Mouse (Mus musculus) limb, embryonic 13.5 days (tissue): ENCODE data around the gene Arid1a. TPM values are rescaled to one million over a fixed set of nuclear protein-coding genes. Genes with fewer than 3 reads are reported as not detected.

Experiments
- ATAC-seq: fragments of 200-750 bp; cut with Nextera tagmentation; 2 replicates; pipeline ENCODE4 v1.8.0; 2017; ENCODE audit warnings: low read depth, moderate number of reproducible peaks, moderate TSS enrichment; ENCODE audit not compliant: low FRiP score
- H3K27ac ChIP-seq: fragments of 300-500 bp; sonication (generic); 2 replicates; pipeline ENCODE4 v1.5.1; 2015; ENCODE audit warnings: inconsistent platforms, mild to moderate bottlenecking, moderate library complexity
- H3K27me3 ChIP-seq: fragments of 300-500 bp; sonication (generic); 2 replicates; pipeline ENCODE4 v1.6.1; 2015; ENCODE audit warnings: mild to moderate bottlenecking, inconsistent platforms
- H3K36me3 ChIP-seq: fragments of 300-500 bp; sonication (generic); 2 replicates; pipeline ENCODE4 v1.6.1; 2015; ENCODE audit warnings: inconsistent platforms, mild to moderate bottlenecking, moderate library complexity
- H3K4me1 ChIP-seq: fragments of 300-500 bp; sonication (generic); 2 replicates; pipeline ENCODE4 v1.6.1; 2015; ENCODE audit warnings: inconsistent platforms
- H3K4me2 ChIP-seq: fragments of 300-500 bp; sonication (generic); replicated peaks from 2 replicates; pipeline ENCODE4 v1.6.1; 2015; ENCODE audit warnings: inconsistent platforms, mild to moderate bottlenecking, moderate library complexity
- H3K4me3 ChIP-seq: fragments of 300-500 bp; sonication (generic); 2 replicates; pipeline ENCODE4 v1.5.1; 2015; ENCODE audit warnings: moderate library complexity, mild to moderate bottlenecking, inconsistent platforms
- H3K9ac ChIP-seq: fragments of 300-500 bp; sonication (generic); 2 replicates; pipeline ENCODE4 v1.6.1; 2015; ENCODE audit warnings: mild to moderate bottlenecking, inconsistent platforms
- H3K9me3 ChIP-seq: fragments of 300-500 bp; sonication (generic); 2 replicates; pipeline ENCODE4 v1.6.1; 2016; ENCODE audit warnings: inconsistent platforms
- WGBS: fragments of 180-500 bp; shearing (Covaris S2); methylation state at CpG from one replicate; pipeline ENCODE4 v1.1.7; 2015; 5-methylcytosine and 5-hydroxymethylcytosine counted together
- polyA plus RNA-seq: library from polyadenylated mRNA; unstranded; fragments of >200 nt; fragmentation: Nextera tagmentation; extraction: Ambion mirVana; gene quantifications from 2 replicates; pipeline ENCODE4 v1.2.1, GENCODE M21; 2015

Arid1a gene
- polyA plus RNA-seq, 1 experiment from 2014 or later: 35.8 TPM

DNA sequence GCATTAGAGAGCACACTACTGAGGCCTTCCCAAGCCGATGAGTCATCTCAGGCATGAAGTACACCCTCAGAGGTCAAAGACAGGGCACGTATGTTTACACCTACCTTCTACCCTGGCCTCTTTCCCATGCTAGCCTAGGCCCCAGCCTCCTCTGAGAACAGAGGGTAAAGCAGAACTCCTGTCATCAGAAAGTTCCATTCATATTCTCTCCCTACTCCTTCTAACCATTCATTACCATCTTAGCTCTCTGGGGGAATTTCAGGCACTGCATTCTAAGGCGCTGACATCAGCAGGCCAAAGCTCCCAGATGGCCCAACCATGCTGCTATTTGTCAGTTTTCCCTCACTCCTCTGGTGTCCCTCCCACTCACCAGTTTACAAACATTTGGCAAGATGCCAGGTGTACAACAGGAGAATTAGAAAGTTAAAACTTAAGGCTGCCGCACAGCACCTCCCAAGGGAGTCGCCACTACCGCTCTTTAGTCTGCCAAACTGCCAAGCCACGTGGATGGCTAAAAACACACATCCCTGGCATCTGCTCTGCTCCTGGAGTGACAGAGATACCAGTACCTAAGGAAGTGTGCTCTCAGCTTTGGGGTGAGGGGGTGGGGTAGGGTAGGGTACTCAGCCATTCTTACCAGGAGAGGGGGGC is 68.0 kb downstream of the Arid1a start:
- Histone ChIP-seq H3K27ac (no peak overlapping the region), H3K9me3 (no peaks in the 10 kb centered on the region), H3K4me1 (peaks cover 36% of the 10 kb centered on the region), H3K9ac (no peak overlapping the region), H3K4me3 (no peak overlapping the region), H3K4me2 (no peak overlapping the region), H3K36me3 (peaks cover 100% of the 10 kb centered on the region), H3K27me3 (no peaks in the 10 kb centered on the region)
- WGBS: 55% methylated on average over 7 of the region's 7 CpGs
- ATAC-seq: no peak; the same call in 1 of the 2 replicates

DNA sequence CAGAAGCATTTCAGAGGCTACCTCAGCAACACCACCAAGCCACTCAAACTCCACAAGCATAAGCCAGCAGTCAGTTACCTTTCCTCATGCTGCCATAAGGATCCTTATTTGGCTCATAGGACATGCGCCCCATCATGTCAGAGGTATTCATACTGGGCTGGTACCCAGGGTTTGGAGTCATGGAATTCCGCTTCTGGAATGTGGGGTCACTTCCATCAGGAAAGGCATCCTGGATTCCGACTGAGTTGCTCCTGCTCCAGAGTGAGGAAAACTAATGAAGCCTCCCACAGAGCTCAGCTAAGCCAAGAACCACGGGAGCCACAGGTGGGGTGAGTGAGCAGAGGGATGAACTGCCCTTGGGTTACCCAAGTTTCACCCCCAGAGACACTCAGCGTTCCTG is 69.4 kb downstream of the Arid1a start:
- no peak for ATAC-seq
- Histone ChIP-seq H3K9ac (no peak overlapping the region), H3K4me2 (no peak overlapping the region), H3K9me3 (no peaks in the 10 kb centered on the region), H3K27me3 (no peaks in the 10 kb centered on the region), H3K4me3 (no peak overlapping the region), H3K36me3 (peaks cover 100% of the 10 kb centered on the region), H3K27ac (no peak overlapping the region), H3K4me1 (peaks cover 34% of the 10 kb centered on the region)
- WGBS: 87% methylated on average over 5 of the region's 5 CpGs

DNA sequence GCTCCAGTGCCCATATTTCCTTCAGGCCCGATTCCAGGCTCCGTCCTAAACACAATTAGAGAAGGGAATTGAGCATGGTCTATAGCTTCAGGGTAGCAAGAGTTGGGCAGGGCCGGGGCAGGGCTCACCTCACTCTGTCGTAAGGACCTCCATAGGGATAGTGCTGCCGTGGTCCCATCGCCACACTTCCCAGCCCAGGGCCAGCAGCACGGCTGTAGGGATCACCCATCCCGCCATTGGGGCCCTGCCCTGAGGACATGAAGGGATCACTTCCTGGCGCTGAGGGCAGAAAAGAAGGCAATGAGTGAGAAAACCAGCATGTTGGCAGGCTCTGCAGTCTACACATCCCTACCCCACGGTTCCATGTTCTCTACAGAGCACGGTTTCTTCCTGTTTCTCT is 70.1 kb downstream of the Arid1a start:
- Histone ChIP-seq H3K27me3 (no peaks in the 10 kb centered on the region), H3K4me2 (no peak overlapping the region), H3K36me3 (peaks cover 100% of the 10 kb centered on the region), H3K9ac (no peak overlapping the region), H3K27ac (no peak overlapping the region), H3K4me1 (peaks cover 30% of the 10 kb centered on the region), H3K9me3 (no peaks in the 10 kb centered on the region), H3K4me3 (no peak overlapping the region)
- WGBS: 88% methylated on average over 11 of the region's 11 CpGs
- ATAC-seq: no peak

DNA sequence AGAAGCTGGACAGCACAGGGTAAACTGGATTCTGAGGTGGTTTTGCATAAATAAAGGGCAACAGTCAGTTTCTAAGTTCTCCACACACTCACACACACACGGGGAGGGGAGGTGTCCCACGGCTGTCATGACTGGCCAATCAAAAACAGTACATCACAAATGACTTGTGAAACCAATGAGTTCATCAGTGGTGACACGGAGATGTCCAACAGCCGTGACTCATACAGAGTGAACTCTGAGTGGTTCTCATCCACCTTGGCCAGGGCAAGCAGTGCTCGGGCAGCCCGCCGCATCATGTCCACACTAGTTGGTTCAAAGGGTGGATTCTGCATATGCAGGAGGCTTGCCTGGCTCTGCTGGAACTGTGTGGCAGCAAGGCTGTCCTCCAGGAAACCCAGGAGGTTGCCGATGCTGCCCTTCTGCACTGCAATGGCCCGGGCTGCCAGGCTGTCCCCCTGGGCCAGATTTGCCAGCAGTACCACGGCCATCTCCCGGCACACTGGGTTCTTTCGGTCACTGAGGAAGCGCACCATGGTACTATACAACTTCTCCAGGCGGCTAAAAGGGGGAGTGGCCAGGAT is 76.3 kb downstream of the Arid1a start:
- H3K4me2 ChIP-seq: no peak overlapping the region
- peaks cover 68% of the 10 kb centered on the region for H3K36me3 ChIP-seq
- no peak for ATAC-seq
- no peaks in the 10 kb centered on the region for H3K9me3 ChIP-seq
- no peak overlapping the region for H3K9ac ChIP-seq
- H3K27ac ChIP-seq: no peak overlapping the region
- no peaks in the 10 kb centered on the region for H3K27me3 ChIP-seq
- no peak overlapping the region for H3K4me3 ChIP-seq
- 92% methylated on average over 14 of the region's 14 CpGs for WGBS
- H3K4me1 ChIP-seq: peaks cover 19% of the 10 kb centered on the region

DNA sequence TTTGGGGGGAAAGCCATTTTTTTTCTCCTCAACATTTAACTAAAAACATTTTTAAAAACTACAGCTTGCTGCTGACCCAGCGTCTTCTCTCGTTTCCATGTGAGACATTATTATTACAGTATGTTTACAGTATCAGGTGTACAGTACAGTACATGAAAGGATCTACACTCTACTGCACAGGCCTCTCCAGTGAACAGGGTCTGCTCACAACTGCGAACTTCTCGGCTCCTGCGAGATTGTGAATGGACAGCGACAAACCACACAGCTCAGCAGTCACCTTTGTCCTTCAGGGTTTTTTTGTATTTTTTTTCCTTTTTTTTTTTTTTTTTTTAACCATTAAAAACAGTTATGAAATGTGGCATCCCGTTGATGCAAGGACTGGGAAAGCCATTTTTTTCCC is 76.9 kb downstream of the Arid1a start:
- WGBS: 84% methylated on average over 7 of the region's 7 CpGs
- no peak overlapping the region for H3K27ac ChIP-seq
- peaks cover 24% of the 10 kb centered on the region for H3K4me1 ChIP-seq
- H3K27me3 ChIP-seq: no peaks in the 10 kb centered on the region
- H3K9me3 ChIP-seq: no peaks in the 10 kb centered on the region
- peaks cover 61% of the 10 kb centered on the region for H3K36me3 ChIP-seq
- H3K9ac ChIP-seq: no peak overlapping the region
- H3K4me2 ChIP-seq: no peak overlapping the region
- no peak for ATAC-seq
- H3K4me3 ChIP-seq: no peak overlapping the region

DNA sequence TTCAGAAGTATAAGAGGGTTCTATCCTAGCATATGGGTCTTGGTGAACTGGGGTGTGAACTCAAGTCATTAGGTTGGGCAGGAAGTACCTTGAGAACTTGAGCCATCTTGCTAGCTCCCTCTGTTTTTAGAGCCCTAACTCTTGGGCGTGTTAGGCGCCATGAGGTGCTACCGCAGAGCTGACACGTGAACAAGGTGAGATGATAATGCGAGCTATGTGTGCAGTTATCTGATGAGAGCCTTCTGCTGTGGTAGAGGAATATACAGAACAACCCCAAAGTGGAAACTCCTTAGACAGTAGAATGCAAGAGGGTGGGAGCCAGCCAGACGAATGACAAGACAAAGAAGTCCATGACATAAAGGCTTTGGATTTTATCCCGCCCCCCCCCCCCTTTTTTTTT is 79.3 kb downstream of the Arid1a start:
- ATAC-seq: no peak
- WGBS: 85% methylated on average over 7 of the region's 7 CpGs

DNA sequence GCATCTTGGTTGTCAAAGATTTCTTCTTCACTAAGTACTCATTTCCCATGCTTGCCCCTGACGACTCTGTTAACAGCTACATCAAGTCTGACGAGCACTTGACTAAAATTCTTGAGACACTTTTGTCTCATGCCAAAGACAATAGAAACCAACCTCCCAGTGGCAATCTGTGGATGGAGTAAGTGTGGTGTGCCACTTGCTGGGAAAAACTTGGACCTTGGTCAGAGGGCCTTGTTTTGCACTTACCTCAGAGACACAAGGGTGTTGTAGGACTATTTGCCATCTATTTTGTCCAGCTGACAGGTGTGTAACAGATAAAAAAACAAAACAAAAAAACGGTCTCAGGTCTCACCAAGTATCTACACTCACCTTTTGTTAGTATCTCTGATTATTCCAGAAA is 80.4 kb downstream of the Arid1a start:
- Histone ChIP-seq H3K9me3 (no peaks in the 10 kb centered on the region), H3K9ac (no peak overlapping the region), H3K27ac (no peak overlapping the region), H3K4me1 (peaks cover 45% of the 10 kb centered on the region), H3K4me3 (no peak overlapping the region), H3K36me3 (peaks cover 27% of the 10 kb centered on the region), H3K27me3 (no peaks in the 10 kb centered on the region), H3K4me2 (no peak overlapping the region)
- ATAC-seq: no peak
- WGBS: 34% methylated on average over 3 of the region's 3 CpGs

More for the DNA sequence above, 79.3 kb downstream of the Arid1a start:
- H3K4me1 ChIP-seq: peaks cover 39% of the 10 kb centered on the region
- no peaks in the 10 kb centered on the region for H3K9me3 ChIP-seq
- H3K27ac ChIP-seq: no peak overlapping the region
- peaks cover 38% of the 10 kb centered on the region for H3K36me3 ChIP-seq
- H3K4me3 ChIP-seq: no peak overlapping the region
- no peak overlapping the region for H3K4me2 ChIP-seq
- no peak overlapping the region for H3K9ac ChIP-seq
- no peaks in the 10 kb centered on the region for H3K27me3 ChIP-seq

DNA sequence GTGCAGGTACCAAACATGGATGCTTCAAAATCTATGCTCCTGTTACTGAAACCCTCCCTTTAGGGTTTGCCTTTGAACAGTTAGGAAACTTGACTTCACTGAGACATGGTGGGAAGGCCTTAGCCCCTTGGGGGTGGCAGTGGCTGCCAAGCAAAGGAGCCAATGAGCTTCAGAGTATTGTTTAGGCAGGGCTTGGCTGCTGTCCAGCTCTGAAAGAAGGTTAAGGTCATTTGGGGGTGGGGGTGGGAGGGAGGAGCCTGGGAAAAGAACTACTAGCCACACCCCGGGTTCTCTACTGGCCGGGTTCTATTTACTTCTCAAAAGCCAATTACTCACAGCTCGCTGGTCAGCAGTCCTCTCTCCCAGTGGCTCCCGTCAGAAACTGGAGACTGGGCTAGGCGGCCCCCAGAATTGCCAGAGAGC is 81.0 kb downstream of the Arid1a start:
- Histone ChIP-seq H3K27me3 (no peaks in the 10 kb centered on the region), H3K4me3 (no peak overlapping the region), H3K9ac (no peak overlapping the region), H3K9me3 (no peaks in the 10 kb centered on the region), H3K4me2 (no peak overlapping the region), H3K4me1 (peaks cover 49% of the 10 kb centered on the region), H3K27ac (peak overlapping the region; percentile 35; the same call in 1 of the 2 replicates), H3K36me3 (peaks cover 21% of the 10 kb centered on the region)
- ATAC-seq: no peak
- 10% methylated on average over 5 of the region's 5 CpGs for WGBS

DNA sequence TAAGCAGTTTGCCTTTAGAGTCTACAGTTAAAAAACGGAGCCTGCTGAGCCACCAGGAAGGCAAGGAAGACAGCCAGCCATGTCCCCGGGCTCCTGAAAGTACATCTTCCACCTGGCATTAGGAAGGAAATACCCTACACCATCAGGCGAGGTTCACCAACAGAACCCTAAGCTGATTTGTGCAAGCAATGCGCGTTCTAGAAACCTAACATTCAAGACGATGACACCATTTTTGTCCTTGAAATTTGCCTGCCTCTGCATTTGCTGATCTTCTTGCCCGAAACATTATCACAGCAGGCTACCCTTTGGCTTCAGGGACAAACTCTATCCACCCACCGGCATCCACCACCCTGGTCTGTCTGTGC is 82.3 kb downstream of the Arid1a start:
- 0 out of 2 replicates have a peak overlapping the region, but pooled peaks have one; percentile 88 for H3K9ac ChIP-seq
- ATAC-seq: no peak
- peaks cover 60% of the 10 kb centered on the region for H3K4me1 ChIP-seq
- H3K27me3 ChIP-seq: no peaks in the 10 kb centered on the region
- peaks cover 9% of the 10 kb centered on the region for H3K36me3 ChIP-seq
- H3K4me3 ChIP-seq: no peak overlapping the region
- H3K4me2 ChIP-seq: peak overlapping the region; percentile 83
- WGBS: 65% methylated on average over 8 of the region's 8 CpGs
- no peaks in the 10 kb centered on the region for H3K9me3 ChIP-seq
- peak overlapping the region; percentile 74 for H3K27ac ChIP-seq

DNA sequence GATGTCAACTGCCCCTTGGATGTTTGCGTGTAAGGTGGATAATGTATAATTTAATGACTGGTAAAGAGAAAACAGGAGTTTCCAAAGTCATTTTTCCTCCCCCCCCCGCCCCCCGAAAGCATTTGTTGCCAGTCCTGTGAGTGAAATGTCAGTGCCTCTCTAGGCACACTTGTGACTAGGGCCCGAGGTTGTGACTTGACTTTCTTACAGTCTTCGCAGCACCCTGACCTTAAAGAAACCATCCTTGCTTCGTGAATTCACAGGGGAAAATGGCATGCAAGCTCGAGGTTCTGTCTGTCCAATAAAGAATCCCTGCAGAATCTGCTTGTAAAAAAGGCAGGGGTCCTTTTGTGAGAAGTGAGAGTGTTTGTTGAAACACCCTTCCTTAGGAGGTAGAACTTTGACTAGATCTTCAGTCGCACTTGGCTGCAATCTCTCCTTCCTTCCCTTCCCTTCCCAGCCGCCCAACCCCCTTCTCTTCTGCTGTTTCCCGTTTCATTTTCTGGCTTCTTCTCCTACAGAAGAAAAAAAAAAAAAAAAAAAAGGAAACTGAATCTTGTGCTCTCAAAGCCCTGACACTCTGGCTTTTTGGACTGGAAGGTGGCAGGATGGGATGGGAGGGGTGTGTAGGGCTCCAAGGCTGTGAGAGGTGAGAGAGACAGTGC is 82.8 kb downstream of the Arid1a start:
- H3K27ac ChIP-seq: peak overlapping the region; percentile 98
- peaks cover 60% of the 10 kb centered on the region for H3K4me1 ChIP-seq
- no peaks in the 10 kb centered on the region for H3K9me3 ChIP-seq
- 27% methylated on average over 10 of the region's 10 CpGs for WGBS
- H3K27me3 ChIP-seq: no peaks in the 10 kb centered on the region
- peak overlapping the region; percentile 83 for H3K4me2 ChIP-seq
- H3K4me3 ChIP-seq: peak overlapping the region; percentile 63
- peak overlapping the region; percentile 88; the same call in 1 of the 2 replicates for H3K9ac ChIP-seq
- ATAC-seq: no peak
- peaks cover 7% of the 10 kb centered on the region for H3K36me3 ChIP-seq

DNA sequence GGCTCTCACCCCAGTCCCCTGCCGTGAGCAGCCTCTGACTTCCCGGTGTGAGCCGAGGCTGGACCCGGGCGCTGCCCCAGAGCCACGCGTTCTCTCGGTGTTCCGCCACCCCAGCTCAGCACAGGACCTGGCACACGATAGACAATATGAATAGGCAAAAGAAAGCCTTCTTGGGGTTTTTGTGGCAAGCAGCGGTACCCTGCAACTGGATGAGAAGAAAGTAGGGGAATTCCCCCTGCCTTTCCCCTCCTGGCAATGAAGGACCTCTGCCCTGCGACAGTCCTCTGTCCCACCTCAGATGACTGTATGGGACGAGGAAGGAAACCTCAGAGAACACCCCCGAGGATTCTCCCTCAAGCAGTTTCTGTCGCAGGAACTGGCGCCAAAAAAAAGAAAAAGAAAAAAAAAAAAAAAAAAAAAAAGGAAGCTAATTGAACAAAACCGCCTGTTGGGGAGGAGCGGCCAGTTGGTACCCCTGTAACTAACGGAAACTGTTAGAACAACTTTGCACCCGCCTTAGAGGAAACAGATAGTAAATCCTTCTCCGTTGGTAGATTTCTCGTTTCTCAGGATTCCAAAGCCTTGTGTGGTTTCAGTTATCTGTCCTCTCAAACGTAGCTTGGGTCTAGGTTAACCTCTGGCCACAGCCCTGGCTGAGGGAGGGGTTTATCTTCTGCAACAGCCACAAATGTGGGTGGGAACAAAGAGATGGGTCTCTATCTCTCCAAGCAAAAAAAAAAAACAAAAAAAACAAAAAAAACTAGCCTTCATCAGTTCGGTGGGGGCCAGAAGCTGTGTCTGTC is 83.5 kb downstream of the Arid1a start:
- WGBS: under 1% methylated on average over 24 of the region's 24 CpGs
- Histone ChIP-seq H3K4me3 (peak overlapping the region; percentile 63), H3K27ac (peak overlapping the region; percentile 98), H3K36me3 (peaks cover 5% of the 10 kb centered on the region), H3K9me3 (no peaks in the 10 kb centered on the region), H3K4me2 (peak overlapping the region; percentile 83), H3K4me1 (peaks cover 60% of the 10 kb centered on the region), H3K27me3 (no peaks in the 10 kb centered on the region), H3K9ac (peak overlapping the region; percentile 88)
- no peak; the same call in 1 of the 2 replicates for ATAC-seq
